Mouse (Mus musculus): Measurements from ENCODE around the gene Cux1.

- TF ChIP-seq CTCF (IDR thresholded peaks at IDR 0.05; ENCODE audit: borderline replicate concordance, control insufficient read depth, extremely low read depth, insufficient read depth, low read length, poor library complexity), result no peak
- no peak for TF ChIP-seq POLR2A (IDR thresholded peaks at IDR 0.05; ENCODE audit: control insufficient read depth, extremely low read depth, insufficient read depth, low read length, poor library complexity)
Observed at GRCm38 (mm10) chr5:136563104-136563503, 4.2 kb downstream of the Cux1 start.
